Mouse (Mus musculus): Measurements from ENCODE around the gene Cry1. TPM values are rescaled to one million over a fixed set of nuclear protein-coding genes. Genes with fewer than 3 reads are reported as not detected.

Gene Cry1
- 31.0 and 32.9 TPM in 2 replicates for polyA plus RNA-seq (2015; fragmentation: Nextera tagmentation; extraction: Ambion mirVana)

GRCm38 (mm10) chr10:85184964-85185608 lies at the start of gene Cry1:
Gene Cry1 (minus strand): TSS chr10:85185064.
- H3K27ac ChIP-seq: peak within 1 kb of the TSS; percentile 95
- no peaks in the 10 kb centered on the region for H3K36me3 ChIP-seq
- WGBS: under 1% methylated on average over 68 of the region's 75 CpGs
- peaks cover 17% of the 10 kb centered on the region for H3K4me1 ChIP-seq
- peak within 1 kb of the TSS; percentile 98 for H3K4me2 ChIP-seq
- no peaks in the 10 kb centered on the region for H3K27me3 ChIP-seq
- peak within 1 kb of the TSS; percentile 79 for H3K9ac ChIP-seq
- peak; percentile 97 for ATAC-seq (replicated peaks; ENCODE audit: low FRiP score)
- peak within 1 kb of the TSS; percentile 92 for H3K4me3 ChIP-seq (replicated peaks)
- no peaks in the 10 kb centered on the region for H3K9me3 ChIP-seq (replicated peaks)

GRCm38 (mm10) chr10:85221771-85222050 lies 36.8 kb upstream of the Cry1 start:
- no peak overlapping the region for H3K4me3 ChIP-seq (replicated peaks)
- no peaks in the 10 kb centered on the region for H3K9me3 ChIP-seq (replicated peaks)
- ATAC-seq (replicated peaks; ENCODE audit: low FRiP score): no peak
- peaks cover 4% of the 10 kb centered on the region for H3K4me1 ChIP-seq
- H3K36me3 ChIP-seq: no peaks in the 10 kb centered on the region
- H3K9ac ChIP-seq: no peak overlapping the region
- peaks cover 3% of the 10 kb centered on the region; the same call in 1 of the 2 replicates for H3K27me3 ChIP-seq
- H3K4me2 ChIP-seq: no peak overlapping the region
- no peak overlapping the region for H3K27ac ChIP-seq
- 88% methylated on average over 6 of the region's 6 CpGs for WGBS

- Histone ChIP-seq H3K27ac (no peak overlapping the region), H3K4me1 (peaks cover 4% of the 10 kb centered on the region), H3K36me3 (no peaks in the 10 kb centered on the region), H3K4me2 (peak overlapping the region; percentile 39), H3K9ac (no peak overlapping the region), H3K9me3 (replicated peaks) (no peaks in the 10 kb centered on the region), H3K27me3 (peaks cover 3% of the 10 kb centered on the region; the same call in 1 of the 2 replicates), H3K4me3 (replicated peaks) (no peak overlapping the region)
- 28% methylated on average over 22 of the region's 22 CpGs for WGBS
- peak; percentile 46; the same call in 1 of the 2 replicates for ATAC-seq (replicated peaks; ENCODE audit: low FRiP score)
Measured at GRCm38 (mm10) chr10:85220918-85221770, 36.3 kb upstream of the Cry1 start.

- Histone ChIP-seq H3K27me3 (no peaks in the 10 kb centered on the region), H3K36me3 (no peaks in the 10 kb centered on the region), H3K4me1 (no peaks in the 10 kb centered on the region), H3K4me2 (no peak overlapping the region), H3K27ac (no peak overlapping the region), H3K9ac (no peak overlapping the region), H3K4me3 (replicated peaks) (no peak overlapping the region), H3K9me3 (replicated peaks) (peaks cover 10% of the 10 kb centered on the region)
- ATAC-seq (replicated peaks; ENCODE audit: low FRiP score): no peak
- 65% methylated on average over 5 of the region's 5 CpGs for WGBS
Measured at GRCm38 (mm10) chr10:85214847-85215246, 30.0 kb upstream of the Cry1 start.

GRCm38 (mm10) chr10:85211673-85212072 lies 26.8 kb upstream of the Cry1 start:
- Histone ChIP-seq H3K9me3 (replicated peaks) (peaks cover 10% of the 10 kb centered on the region), H3K4me2 (no peak overlapping the region), H3K4me3 (replicated peaks) (no peak overlapping the region), H3K27ac (no peak overlapping the region), H3K36me3 (no peaks in the 10 kb centered on the region), H3K4me1 (no peaks in the 10 kb centered on the region), H3K9ac (no peak overlapping the region), H3K27me3 (no peaks in the 10 kb centered on the region)
- 86% methylated on average over 5 of the region's 5 CpGs for WGBS
- ATAC-seq (replicated peaks; ENCODE audit: low FRiP score): no peak

- H3K9ac ChIP-seq: no peak overlapping the region
- H3K9me3 ChIP-seq (replicated peaks): peaks cover 10% of the 10 kb centered on the region
- no peak overlapping the region for H3K4me2 ChIP-seq
- no peak overlapping the region for H3K4me3 ChIP-seq (replicated peaks)
- no peaks in the 10 kb centered on the region for H3K4me1 ChIP-seq
- H3K27ac ChIP-seq: no peak overlapping the region
- H3K27me3 ChIP-seq: no peaks in the 10 kb centered on the region
- 74% methylated on average over 3 of the region's 3 CpGs for WGBS
- no peak for ATAC-seq (replicated peaks; ENCODE audit: low FRiP score)
- no peaks in the 10 kb centered on the region for H3K36me3 ChIP-seq
Measured at GRCm38 (mm10) chr10:85210125-85210524, 25.3 kb upstream of the Cry1 start.

GRCm38 (mm10) chr10:85209119-85209605 lies 24.3 kb upstream of the Cry1 start:
- ATAC-seq (replicated peaks; ENCODE audit: low FRiP score): no peak

GRCm38 (mm10) chr10:85205316-85205715 lies 20.5 kb upstream of the Cry1 start:
- no peak overlapping the region for H3K4me3 ChIP-seq (replicated peaks)
- WGBS: 28% methylated on average over 2 of the region's 2 CpGs
- no peak for ATAC-seq (replicated peaks; ENCODE audit: low FRiP score)
- H3K9me3 ChIP-seq (replicated peaks): no peaks in the 10 kb centered on the region
- H3K9ac ChIP-seq: no peak overlapping the region
- no peaks in the 10 kb centered on the region for H3K36me3 ChIP-seq
- no peak overlapping the region for H3K4me2 ChIP-seq
- H3K27ac ChIP-seq: no peak overlapping the region
- no peaks in the 10 kb centered on the region for H3K27me3 ChIP-seq
- H3K4me1 ChIP-seq: no peaks in the 10 kb centered on the region

More at GRCm38 (mm10) chr10:85209119-85209605, 24.3 kb upstream of the Cry1 start:
- Histone ChIP-seq H3K27me3 (no peaks in the 10 kb centered on the region), H3K4me2 (no peak overlapping the region), H3K4me1 (no peaks in the 10 kb centered on the region), H3K9ac (no peak overlapping the region), H3K4me3 (replicated peaks) (no peak overlapping the region), H3K36me3 (no peaks in the 10 kb centered on the region), H3K9me3 (replicated peaks) (peaks cover 10% of the 10 kb centered on the region), H3K27ac (no peak overlapping the region)

GRCm38 (mm10) chr10:85204255-85204855 lies 19.5 kb upstream of the Cry1 start:
- Histone ChIP-seq H3K36me3 (no peaks in the 10 kb centered on the region), H3K9ac (no peak overlapping the region), H3K4me1 (no peaks in the 10 kb centered on the region), H3K27ac (no peak overlapping the region), H3K4me2 (no peak overlapping the region), H3K4me3 (replicated peaks) (no peak overlapping the region), H3K9me3 (replicated peaks) (no peaks in the 10 kb centered on the region), H3K27me3 (no peaks in the 10 kb centered on the region)
- 32% methylated on average over 7 of the region's 7 CpGs for WGBS
- no peak for ATAC-seq (replicated peaks; ENCODE audit: low FRiP score)

- Histone ChIP-seq H3K4me1 (0 out of 2 replicates have a peak, but pooled peaks cover 2% of the 10 kb centered on the region), H3K4me2 (no peak overlapping the region), H3K4me3 (replicated peaks) (no peak overlapping the region), H3K9me3 (replicated peaks) (no peaks in the 10 kb centered on the region), H3K9ac (no peak overlapping the region), H3K36me3 (no peaks in the 10 kb centered on the region), H3K27me3 (no peaks in the 10 kb centered on the region; the same call in 1 of the 2 replicates), H3K27ac (no peak overlapping the region)
- no peak for ATAC-seq (replicated peaks; ENCODE audit: low FRiP score)
- WGBS: 79% methylated on average over 5 of the region's 5 CpGs
Measured at GRCm38 (mm10) chr10:85194528-85194927, 9.7 kb upstream of the Cry1 start.

GRCm38 (mm10) chr10:85193321-85193720 lies 8.5 kb upstream of the Cry1 start:
- no peaks in the 10 kb centered on the region for H3K9me3 ChIP-seq (replicated peaks)
- WGBS: 66% methylated on average over 3 of the region's 3 CpGs

GRCm38 (mm10) chr10:85190652-85191051 lies 5.8 kb upstream of the Cry1 start:
- H3K4me2 ChIP-seq: no peak overlapping the region
- ATAC-seq (replicated peaks; ENCODE audit: low FRiP score): no peak

More at GRCm38 (mm10) chr10:85193321-85193720, 8.5 kb upstream of the Cry1 start:
- H3K4me1 ChIP-seq: 0 out of 2 replicates have a peak, but pooled peaks cover 2% of the 10 kb centered on the region
- ATAC-seq (replicated peaks; ENCODE audit: low FRiP score): no peak
- H3K4me2 ChIP-seq: no peak overlapping the region
- H3K27ac ChIP-seq: no peak overlapping the region
- no peak overlapping the region for H3K4me3 ChIP-seq (replicated peaks)
- H3K27me3 ChIP-seq: no peaks in the 10 kb centered on the region; the same call in 1 of the 2 replicates
- H3K36me3 ChIP-seq: no peaks in the 10 kb centered on the region
- H3K9ac ChIP-seq: no peak overlapping the region

More at GRCm38 (mm10) chr10:85190652-85191051, 5.8 kb upstream of the Cry1 start:
- Histone ChIP-seq H3K27ac (no peak overlapping the region), H3K4me1 (peaks cover 5% of the 10 kb centered on the region), H3K4me3 (replicated peaks) (no peak overlapping the region), H3K36me3 (no peaks in the 10 kb centered on the region), H3K27me3 (no peaks in the 10 kb centered on the region; the same call in 1 of the 2 replicates), H3K9ac (no peak overlapping the region), H3K9me3 (replicated peaks) (no peaks in the 10 kb centered on the region)

All from kidney, embryonic 15.5 days (tissue).